Mouse (Mus musculus) midbrain, embryonic 14.5 days (tissue): ENCODE results near the gene Tmem91. TPM values are rescaled to one million over a fixed set of nuclear protein-coding genes. Genes with fewer than 3 reads are reported as not detected.
A peak's percentile ranks its signal among the peaks of the same experiment; 100 is the strongest.

Experiments used
- ATAC-seq: fragments of 200-750 bp; cut with Nextera tagmentation; 2 replicates; pipeline ENCODE4 v1.8.0; 2017; ENCODE audit warnings: moderate number of reproducible peaks, moderate library complexity; ENCODE audit not compliant: low FRiP score, low TSS enrichment
- DNase-seq: peaks from one replicate; pipeline ENCODE4 v3.0.0-alpha.2; 2015
- H3K27ac ChIP-seq: fragments of 300-500 bp; sonication (generic); replicated peaks from 2 replicates; pipeline ENCODE4 v1.5.1; 2014; ENCODE audit warnings: mild to moderate bottlenecking, low read depth, low read length, moderate library complexity
- H3K27me3 ChIP-seq: fragments of 300-500 bp; sonication (generic); 2 replicates; pipeline ENCODE4 v1.6.1; 2014; ENCODE audit warnings: low read length, control low read depth, mixed read lengths; ENCODE audit not compliant: control insufficient read depth, insufficient read depth
- H3K36me3 ChIP-seq: fragments of 300-500 bp; sonication (generic); 2 replicates; pipeline ENCODE4 v1.6.1; 2014; ENCODE audit warnings: low read length, control low read depth; ENCODE audit not compliant: control insufficient read depth, insufficient read depth
- H3K4me1 ChIP-seq: fragments of 300-500 bp; sonication (generic); 2 replicates; pipeline ENCODE4 v1.6.1; 2014; ENCODE audit warnings: mild to moderate bottlenecking, antibody characterized with exemption, low read length, control low read depth; ENCODE audit not compliant: control insufficient read depth, insufficient read depth
- H3K4me2 ChIP-seq: fragments of 300-500 bp; sonication (generic); 2 replicates; pipeline ENCODE4 v1.6.1; 2014; ENCODE audit warnings: mild to moderate bottlenecking, low read length, moderate library complexity
- H3K4me3 ChIP-seq: fragments of 300-500 bp; sonication (generic); replicated peaks from 2 replicates; pipeline ENCODE4 v1.5.1; 2014; ENCODE audit warnings: low read depth, low read length
- H3K9ac ChIP-seq: fragments of 300-500 bp; sonication (generic); replicated peaks from 2 replicates; pipeline ENCODE4 v1.6.1; 2014; ENCODE audit warnings: mild to moderate bottlenecking, low read length, moderate library complexity
- H3K9me3 ChIP-seq: fragments of 300-500 bp; sonication (generic); 2 replicates; pipeline ENCODE4 v1.6.1; 2016; ENCODE audit warnings: low read length, control low read depth, mixed read lengths; ENCODE audit not compliant: control insufficient read depth
- WGBS: fragments of 180-500 bp; shearing (Covaris S2); extraction: QIAGEN DNeasy Blood & Tissue Kit; methylation state at CpG from one replicate; pipeline ENCODE4 v1.1.7; 2014; 5-methylcytosine and 5-hydroxymethylcytosine counted together
- polyA plus RNA-seq: library from polyadenylated mRNA; unstranded; fragments of >200 nt; fragmentation: Nextera tagmentation; extraction: Ambion mirVana; gene quantifications from 2 replicates; pipeline ENCODE4 v1.2.1, GENCODE M21; 2014

The Tmem91 gene
- polyA plus RNA-seq, 1 experiment from 2014 or later, result 32.8 TPM

GRCm38 (mm10) chr7:25688810-25689586 is 14.0 kb upstream of the Tmem91 start:
- H3K27me3 ChIP-seq, result peaks cover 54% of the 10 kb centered on the region
- peak overlapping the region; percentile 36 for H3K9ac ChIP-seq
- WGBS, result 2% methylated on average over 50 of the region's 52 CpGs
- H3K9me3 ChIP-seq, result no peaks in the 10 kb centered on the region
- peaks cover 33% of the 10 kb centered on the region for H3K4me1 ChIP-seq
- ATAC-seq (no peak), DNase-seq (peak; percentile 47)
- H3K36me3 ChIP-seq, result no peaks in the 10 kb centered on the region
- peak overlapping the region; percentile 30 for H3K4me3 ChIP-seq
- peak overlapping the region; percentile 54 for H3K4me2 ChIP-seq
- no peak overlapping the region for H3K27ac ChIP-seq

- Histone ChIP-seq H3K9me3 (no peaks in the 10 kb centered on the region), H3K4me2 (peak overlapping the region; percentile 54), H3K9ac (0 out of 2 replicates have a peak overlapping the region, but pooled peaks have one; percentile 23), H3K4me3 (peak overlapping the region; percentile 30), H3K36me3 (no peaks in the 10 kb centered on the region), H3K27ac (no peak overlapping the region), H3K4me1 (peaks cover 33% of the 10 kb centered on the region), H3K27me3 (peaks cover 54% of the 10 kb centered on the region)
- ATAC-seq (no peak), DNase-seq (no peak)
- under 1% methylated on average over 47 of the region's 47 CpGs for WGBS
Observed at GRCm38 (mm10) chr7:25687811-25688401, 12.9 kb upstream of the Tmem91 start.

- WGBS, result under 1% methylated on average over 67 of the region's 69 CpGs
Observed at GRCm38 (mm10) chr7:25686680-25687531, 11.9 kb upstream of the Tmem91 start, which contains the start of gene Tgfb1. Tgfb1 (plus strand) TSS chr7:25687002.

GRCm38 (mm10) chr7:25685926-25686470 is 11.0 kb upstream of the Tmem91 start:
- no peaks in the 10 kb centered on the region for H3K9me3 ChIP-seq
- H3K9ac ChIP-seq, result no peak overlapping the region
- H3K4me1 ChIP-seq, result peaks cover 38% of the 10 kb centered on the region
- no peak overlapping the region for H3K4me3 ChIP-seq
- DNase-seq, result no peak
- peaks cover 53% of the 10 kb centered on the region for H3K27me3 ChIP-seq
- no peaks in the 10 kb centered on the region for H3K36me3 ChIP-seq
- H3K4me2 ChIP-seq, result no peak overlapping the region
- no peak for ATAC-seq
- 69% methylated on average over 21 of the region's 21 CpGs for WGBS
- H3K27ac ChIP-seq, result no peak overlapping the region

More at GRCm38 (mm10) chr7:25686680-25687531, 11.9 kb upstream of the Tmem91 start, which contains the start of gene Tgfb1:
- DNase-seq, result peak; percentile 64
- H3K27ac ChIP-seq, result no peak within 1 kb of the TSS
- H3K4me2 ChIP-seq, result peak within 1 kb of the TSS; percentile 54
- ATAC-seq, result peak; percentile 41
- H3K4me3 ChIP-seq, result peak within 1 kb of the TSS; percentile 30
- no peaks in the 10 kb centered on the region for H3K36me3 ChIP-seq
- peaks cover 33% of the 10 kb centered on the region for H3K4me1 ChIP-seq
- no peaks in the 10 kb centered on the region for H3K9me3 ChIP-seq
- H3K9ac ChIP-seq, result peak within 1 kb of the TSS; percentile 23; the same call in 1 of the 2 replicates
- H3K27me3 ChIP-seq, result peaks cover 54% of the 10 kb centered on the region

GRCm38 (mm10) chr7:25684659-25685058 is 9.7 kb upstream of the Tmem91 start:
- Histone ChIP-seq H3K9ac (no peak overlapping the region), H3K4me3 (no peak overlapping the region), H3K27me3 (peaks cover 41% of the 10 kb centered on the region), H3K27ac (no peak overlapping the region), H3K36me3 (no peaks in the 10 kb centered on the region), H3K4me1 (peaks cover 43% of the 10 kb centered on the region), H3K9me3 (no peaks in the 10 kb centered on the region), H3K4me2 (no peak overlapping the region)
- ATAC-seq (no peak), DNase-seq (no peak)
- 78% methylated on average over 6 of the region's 6 CpGs for WGBS

GRCm38 (mm10) chr7:25683474-25684180 is 8.7 kb upstream of the Tmem91 start:
- 78% methylated on average over 7 of the region's 7 CpGs for WGBS
- no peak overlapping the region for H3K27ac ChIP-seq
- H3K9ac ChIP-seq, result no peak overlapping the region
- no peaks in the 10 kb centered on the region for H3K36me3 ChIP-seq
- H3K9me3 ChIP-seq, result no peaks in the 10 kb centered on the region
- ATAC-seq, result no peak
- no peak overlapping the region for H3K4me2 ChIP-seq
- peaks cover 35% of the 10 kb centered on the region for H3K4me1 ChIP-seq
- DNase-seq, result no peak
- H3K4me3 ChIP-seq, result no peak overlapping the region
- H3K27me3 ChIP-seq, result peaks cover 30% of the 10 kb centered on the region

GRCm38 (mm10) chr7:25681341-25682231 is 6.6 kb upstream of the Tmem91 start:
- ATAC-seq, result peak; percentile 34; the same call in 1 of the 2 replicates
- Histone ChIP-seq H3K9ac (peak overlapping the region; percentile 20; the same call in 1 of the 2 replicates), H3K4me1 (peaks cover 16% of the 10 kb centered on the region), H3K9me3 (no peaks in the 10 kb centered on the region), H3K27me3 (peaks cover 11% of the 10 kb centered on the region), H3K27ac (peak overlapping the region; percentile 96), H3K4me3 (peak overlapping the region; percentile 63), H3K4me2 (peak overlapping the region; percentile 58), H3K36me3 (no peaks in the 10 kb centered on the region)
- DNase-seq, result no peak
- 69% methylated on average over 15 of the region's 15 CpGs for WGBS
